Mouse (Mus musculus): Measurements from ENCODE around the gene Cadps2. TPM values are rescaled to one million over a fixed set of nuclear protein-coding genes. Genes with fewer than 3 reads are reported as not detected.

Gene Cadps2
- polyA plus RNA-seq, 2 experiments, result 0.05 to 0.07 TPM

DNA sequence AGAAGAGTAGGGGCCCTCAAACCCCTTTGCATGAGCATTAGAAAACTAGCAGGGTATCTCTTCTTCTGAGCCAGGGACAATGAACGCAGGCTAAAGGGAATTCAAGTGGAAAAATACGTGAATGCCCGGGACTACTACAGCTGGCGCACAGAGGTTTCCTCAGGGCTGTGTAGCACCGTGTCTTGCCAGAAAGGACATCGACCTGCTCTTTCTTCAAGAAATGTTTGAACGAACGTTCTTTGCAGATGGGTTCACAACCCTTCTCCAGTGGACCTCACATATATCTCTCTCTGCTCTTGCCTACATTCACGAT is 578.5 kb downstream of the Cadps2 start:
- 3% methylated on average over 9 of the region's 9 CpGs for WGBS (ENCODE audit: insufficient replicate concordance)
- no peak overlapping the region for H3K4me3 ChIP-seq (ENCODE audit: insufficient read depth in 1 of 2, low read depth in 2 of 2, low read length in 2 of 2)

GRCm38 (mm10) chr6:23260016-23260737 is 579.0 kb downstream of the Cadps2 start:
- Histone ChIP-seq H3K4me3 (ENCODE audit: insufficient read depth in 1 of 2, low read depth in 2 of 2, low read length in 2 of 2) (no peak overlapping the region), H3K9me3 (ENCODE audit: control insufficient read depth, low read length) (no peaks in the 10 kb centered on the region), H3K27me3 (ENCODE audit: control insufficient read depth, insufficient read depth, low read length) (peaks cover 34% of the 10 kb centered on the region), H3K4me1 (replicated peaks; ENCODE audit: control insufficient read depth in 2 of 2, insufficient read depth in 2 of 2, low read length in 1 of 2) (no peaks in the 10 kb centered on the region), H3K36me3 (replicated peaks; ENCODE audit: control insufficient read depth, insufficient read depth, low read depth) (no peaks in the 10 kb centered on the region), H3K4me2 (ENCODE audit: low read depth) (no peak overlapping the region), H3K27ac (no peak overlapping the region), H3K9ac (replicated peaks) (no peak overlapping the region)
- no peak for ATAC-seq (ENCODE audit: insufficient read depth)
- 6% methylated on average over 36 of the region's 36 CpGs for WGBS (ENCODE audit: insufficient replicate concordance)
- no peak for TF ChIP-seq CTCF (IDR thresholded peaks at IDR 0.05; ENCODE audit: low read depth)
- TF ChIP-seq EP300 (IDR thresholded peaks at IDR 0.05; ENCODE audit: low read depth), result no peak
- no peak for DNase-seq (ENCODE audit: low read depth in 3 of 3, low spot score in 3 of 3)

More for the DNA sequence above, 578.5 kb downstream of the Cadps2 start:
- no peak overlapping the region for H3K4me2 ChIP-seq (ENCODE audit: low read depth)
- DNase-seq (ENCODE audit: low read depth in 3 of 3, low spot score in 3 of 3), result no peak
- H3K9ac ChIP-seq (replicated peaks), result no peak overlapping the region
- H3K36me3 ChIP-seq (replicated peaks; ENCODE audit: control insufficient read depth, insufficient read depth, low read depth), result no peaks in the 10 kb centered on the region
- TF ChIP-seq EP300 (IDR thresholded peaks at IDR 0.05; ENCODE audit: low read depth) (no peak), CTCF (IDR thresholded peaks at IDR 0.05; ENCODE audit: low read depth) (no peak)
- no peaks in the 10 kb centered on the region for H3K9me3 ChIP-seq (ENCODE audit: control insufficient read depth, low read length)
- no peaks in the 10 kb centered on the region for H3K4me1 ChIP-seq (replicated peaks; ENCODE audit: control insufficient read depth in 2 of 2, insufficient read depth in 2 of 2, low read length in 1 of 2)
- peaks cover 29% of the 10 kb centered on the region for H3K27me3 ChIP-seq (ENCODE audit: control insufficient read depth, insufficient read depth, low read length)
- no peak for ATAC-seq (ENCODE audit: insufficient read depth)
- H3K27ac ChIP-seq, result no peak overlapping the region

- H3K9ac ChIP-seq (replicated peaks), result no peak overlapping the region
- TF ChIP-seq CTCF (IDR thresholded peaks at IDR 0.05; ENCODE audit: low read depth) (no peak), EP300 (IDR thresholded peaks at IDR 0.05; ENCODE audit: low read depth) (no peak)
- H3K4me3 ChIP-seq (ENCODE audit: insufficient read depth in 1 of 2, low read depth in 2 of 2, low read length in 2 of 2), result no peak overlapping the region
- no peak overlapping the region for H3K27ac ChIP-seq
- H3K4me2 ChIP-seq (ENCODE audit: low read depth), result no peak overlapping the region
- ATAC-seq (ENCODE audit: insufficient read depth) (no peak), DNase-seq (ENCODE audit: low read depth in 3 of 3, low spot score in 3 of 3) (no peak)
- H3K9me3 ChIP-seq (ENCODE audit: control insufficient read depth, low read length), result no peaks in the 10 kb centered on the region
- H3K36me3 ChIP-seq (replicated peaks; ENCODE audit: control insufficient read depth, insufficient read depth, low read depth), result no peaks in the 10 kb centered on the region
- 18% methylated on average over 3 of the region's 3 CpGs for WGBS (ENCODE audit: insufficient replicate concordance)
- no peaks in the 10 kb centered on the region for H3K4me1 ChIP-seq (replicated peaks; ENCODE audit: control insufficient read depth in 2 of 2, insufficient read depth in 2 of 2, low read length in 1 of 2)
- peaks cover 56% of the 10 kb centered on the region for H3K27me3 ChIP-seq (ENCODE audit: control insufficient read depth, insufficient read depth, low read length)
These were observed 581.2 kb downstream of the Cadps2 start for GRCm38 (mm10) chr6:23257981-23258380.

- Histone ChIP-seq H3K36me3 (replicated peaks; ENCODE audit: control insufficient read depth, insufficient read depth, low read depth) (no peaks in the 10 kb centered on the region), H3K4me1 (replicated peaks; ENCODE audit: control insufficient read depth in 2 of 2, insufficient read depth in 2 of 2, low read length in 1 of 2) (no peaks in the 10 kb centered on the region), H3K4me2 (ENCODE audit: low read depth) (no peak overlapping the region), H3K27me3 (ENCODE audit: control insufficient read depth, insufficient read depth, low read length) (peaks cover 67% of the 10 kb centered on the region), H3K9me3 (ENCODE audit: control insufficient read depth, low read length) (no peaks in the 10 kb centered on the region), H3K27ac (no peak overlapping the region), H3K4me3 (ENCODE audit: insufficient read depth in 1 of 2, low read depth in 2 of 2, low read length in 2 of 2) (no peak overlapping the region), H3K9ac (replicated peaks) (no peak overlapping the region)
- TF ChIP-seq CTCF (IDR thresholded peaks at IDR 0.05; ENCODE audit: low read depth) (no peak), EP300 (IDR thresholded peaks at IDR 0.05; ENCODE audit: low read depth) (no peak)
- DNase-seq (ENCODE audit: low read depth in 3 of 3, low spot score in 3 of 3) (no peak), ATAC-seq (ENCODE audit: insufficient read depth) (no peak)
- WGBS (ENCODE audit: insufficient replicate concordance), result 4% methylated on average over 8 of the region's 8 CpGs
These were observed 584.1 kb downstream of the Cadps2 start for GRCm38 (mm10) chr6:23255161-23255560.

- no peak overlapping the region for H3K27ac ChIP-seq
- no peak overlapping the region for H3K9ac ChIP-seq (replicated peaks)
- DNase-seq (ENCODE audit: low read depth in 3 of 3, low spot score in 3 of 3) (no peak), ATAC-seq (ENCODE audit: insufficient read depth) (no peak)
- H3K9me3 ChIP-seq (ENCODE audit: control insufficient read depth, low read length), result no peaks in the 10 kb centered on the region
- H3K4me2 ChIP-seq (ENCODE audit: low read depth), result no peak overlapping the region
- no peaks in the 10 kb centered on the region for H3K36me3 ChIP-seq (replicated peaks; ENCODE audit: control insufficient read depth, insufficient read depth, low read depth)
- TF ChIP-seq CTCF (IDR thresholded peaks at IDR 0.05; ENCODE audit: low read depth) (no peak), EP300 (IDR thresholded peaks at IDR 0.05; ENCODE audit: low read depth) (no peak)
- WGBS (ENCODE audit: insufficient replicate concordance), result under 1% methylated on average over 11 of the region's 11 CpGs
- peaks cover 73% of the 10 kb centered on the region for H3K27me3 ChIP-seq (ENCODE audit: control insufficient read depth, insufficient read depth, low read length)
- no peak overlapping the region for H3K4me3 ChIP-seq (ENCODE audit: insufficient read depth in 1 of 2, low read depth in 2 of 2, low read length in 2 of 2)
- H3K4me1 ChIP-seq (replicated peaks; ENCODE audit: control insufficient read depth in 2 of 2, insufficient read depth in 2 of 2, low read length in 1 of 2), result no peaks in the 10 kb centered on the region
These were observed 584.6 kb downstream of the Cadps2 start for GRCm38 (mm10) chr6:23254644-23255043.
